Mouse (Mus musculus) intestine, embryonic 15.5 days (tissue): ENCODE measurements at regions not wholly inside any gene's neighbourhood (a gene's known extent, or its start where the extent isn't known, plus 50 kb on each side); places are given as distances from the start of the nearest gene placed in this dataset.

Experiments used
- ATAC-seq: fragments of 200-750 bp; cut with Nextera tagmentation; 2 replicates; pipeline ENCODE4 v1.8.0; 2017; ENCODE audit warnings: moderate TSS enrichment, moderate library complexity
- H3K27ac ChIP-seq: fragments of 300-500 bp; sonication (generic); 2 replicates; pipeline ENCODE4 v1.5.1; 2015; ENCODE audit warnings: mild to moderate bottlenecking, inconsistent platforms
- H3K27me3 ChIP-seq: fragments of 300-500 bp; sonication (generic); replicated peaks from 2 replicates; pipeline ENCODE4 v1.6.1; 2015; ENCODE audit warnings: inconsistent platforms
- H3K36me3 ChIP-seq: fragments of 300-500 bp; sonication (generic); 2 replicates; pipeline ENCODE4 v1.6.1; 2015; ENCODE audit warnings: inconsistent platforms
- H3K4me1 ChIP-seq: fragments of 300-500 bp; sonication (generic); replicated peaks from 2 replicates; pipeline ENCODE4 v1.6.1; 2015; ENCODE audit warnings: inconsistent platforms
- H3K4me2 ChIP-seq: fragments of 300-500 bp; sonication (generic); replicated peaks from 2 replicates; pipeline ENCODE4 v1.6.1; 2015; ENCODE audit warnings: mild to moderate bottlenecking, inconsistent platforms
- H3K4me3 ChIP-seq: fragments of 300-500 bp; sonication (generic); replicated peaks from 2 replicates; pipeline ENCODE4 v1.5.1; 2015; ENCODE audit warnings: inconsistent platforms
- H3K9ac ChIP-seq: fragments of 300-500 bp; sonication (generic); 2 replicates; pipeline ENCODE4 v1.6.1; 2015; ENCODE audit warnings: inconsistent platforms
- H3K9me3 ChIP-seq: fragments of 300-500 bp; sonication (generic); 2 replicates; pipeline ENCODE4 v1.6.1; 2016; ENCODE audit warnings: inconsistent platforms
- WGBS: fragments of 180-500 bp; shearing (Covaris S2); methylation state at CpG from one replicate; pipeline ENCODE4 v1.1.7; 2015; 5-methylcytosine and 5-hydroxymethylcytosine counted together

DNA sequence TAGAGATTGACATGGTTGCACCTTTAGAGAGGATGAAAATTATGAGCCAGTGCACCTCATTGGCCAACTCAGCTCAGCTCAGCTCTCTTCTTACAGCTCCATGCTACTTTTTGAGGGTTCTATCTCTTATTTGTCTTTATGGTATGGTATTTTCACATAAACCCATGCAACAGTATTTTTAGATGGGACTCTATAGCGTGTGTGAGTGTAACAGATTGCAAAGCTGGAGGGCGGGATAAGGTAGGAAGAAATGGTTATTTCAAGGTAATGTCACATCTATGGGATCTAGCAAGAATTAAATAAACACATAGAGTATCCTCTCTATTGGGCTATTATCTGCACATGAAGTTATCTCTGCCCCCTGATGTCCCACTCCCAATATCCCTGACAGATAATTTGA is 269.8 kb upstream of the 4930583I09Rik start:
- no peak overlapping the region for H3K4me3 ChIP-seq
- no peaks in the 10 kb centered on the region for H3K4me1 ChIP-seq
- 90% methylated on average over 2 of the region's 2 CpGs for WGBS
- H3K27ac ChIP-seq, result no peak overlapping the region
- no peaks in the 10 kb centered on the region for H3K27me3 ChIP-seq
- no peak overlapping the region for H3K4me2 ChIP-seq
- no peaks in the 10 kb centered on the region for H3K36me3 ChIP-seq
- no peak overlapping the region for H3K9ac ChIP-seq
- ATAC-seq, result no peak
- H3K9me3 ChIP-seq, result no peaks in the 10 kb centered on the region

DNA sequence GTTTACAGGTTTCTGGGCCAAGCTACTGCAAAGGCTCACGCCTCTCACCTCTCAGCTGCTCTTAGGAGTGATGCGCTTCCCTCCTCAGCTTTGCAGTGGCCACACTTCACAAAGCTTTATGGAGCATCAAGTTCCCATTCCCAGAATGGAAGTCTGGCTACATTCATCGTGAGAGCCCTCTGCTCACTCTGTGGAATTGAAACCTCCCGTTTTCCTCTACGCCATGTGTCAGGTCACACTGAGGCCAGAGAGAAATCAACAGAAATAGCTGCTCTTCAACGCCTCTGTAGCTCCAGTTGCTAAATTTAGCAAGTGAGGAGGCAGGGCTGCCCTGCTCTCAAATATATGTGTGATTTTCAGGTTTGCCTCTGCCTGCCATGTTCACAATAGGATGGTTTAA is 265.3 kb upstream of the 4930583I09Rik start:
- Histone ChIP-seq H3K4me3 (no peak overlapping the region), H3K9me3 (no peaks in the 10 kb centered on the region), H3K27ac (no peak overlapping the region), H3K4me2 (no peak overlapping the region), H3K4me1 (no peaks in the 10 kb centered on the region), H3K9ac (no peak overlapping the region), H3K27me3 (no peaks in the 10 kb centered on the region), H3K36me3 (no peaks in the 10 kb centered on the region)
- WGBS, result 61% methylated on average over 6 of the region's 6 CpGs
- ATAC-seq, result no peak

- no peak overlapping the region for H3K4me2 ChIP-seq
- no peaks in the 10 kb centered on the region for H3K9me3 ChIP-seq
- WGBS, result 74% methylated on average over 8 of the region's 8 CpGs
- no peak for ATAC-seq
- H3K4me1 ChIP-seq, result no peaks in the 10 kb centered on the region
- H3K27ac ChIP-seq, result no peak overlapping the region
- H3K4me3 ChIP-seq, result no peak overlapping the region
- no peak overlapping the region for H3K9ac ChIP-seq
- no peaks in the 10 kb centered on the region for H3K36me3 ChIP-seq
- H3K27me3 ChIP-seq, result no peaks in the 10 kb centered on the region
Measured at GRCm38 (mm10) chr17:65082249-65082648, 246.4 kb upstream of the 4930583I09Rik start.

- 84% methylated on average over 2 of the region's 2 CpGs for WGBS
- no peak for ATAC-seq
Measured at GRCm38 (mm10) chr17:65081779-65082086, 245.9 kb upstream of the 4930583I09Rik start.

GRCm38 (mm10) chr17:65081072-65081778 is 245.4 kb upstream of the 4930583I09Rik start:
- no peaks in the 10 kb centered on the region for H3K9me3 ChIP-seq
- H3K27me3 ChIP-seq, result no peaks in the 10 kb centered on the region
- no peak for ATAC-seq
- no peak overlapping the region for H3K4me2 ChIP-seq
- H3K4me1 ChIP-seq, result no peaks in the 10 kb centered on the region
- no peak overlapping the region for H3K4me3 ChIP-seq
- 67% methylated on average over 9 of the region's 9 CpGs for WGBS
- no peaks in the 10 kb centered on the region for H3K36me3 ChIP-seq
- no peak overlapping the region for H3K27ac ChIP-seq
- no peak overlapping the region for H3K9ac ChIP-seq

More at GRCm38 (mm10) chr17:65081779-65082086, 245.9 kb upstream of the 4930583I09Rik start:
- Histone ChIP-seq H3K27me3 (no peaks in the 10 kb centered on the region), H3K4me1 (no peaks in the 10 kb centered on the region), H3K9me3 (no peaks in the 10 kb centered on the region), H3K4me3 (no peak overlapping the region), H3K36me3 (no peaks in the 10 kb centered on the region), H3K4me2 (no peak overlapping the region), H3K9ac (no peak overlapping the region), H3K27ac (no peak overlapping the region)

DNA sequence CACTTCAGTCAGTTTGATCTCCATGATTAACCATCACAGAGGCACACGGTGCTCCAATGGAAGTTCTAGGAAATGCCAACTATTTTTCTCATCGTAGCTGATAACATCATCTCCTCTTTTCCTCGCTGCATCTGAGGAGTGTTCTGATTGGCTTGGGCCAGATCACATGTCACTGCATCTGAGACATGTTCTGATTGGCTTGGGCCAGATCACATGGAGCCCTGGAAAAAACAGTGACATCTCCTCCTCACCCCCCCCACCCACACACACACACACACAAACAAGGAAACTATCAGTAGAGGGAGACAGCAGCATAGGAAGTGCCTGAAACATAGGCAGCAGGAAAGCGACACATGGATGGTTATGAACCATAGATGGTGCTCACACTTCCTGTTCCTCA is 239.0 kb upstream of the 4930583I09Rik start:
- H3K9me3 ChIP-seq, result no peaks in the 10 kb centered on the region
- H3K4me1 ChIP-seq, result no peaks in the 10 kb centered on the region
- no peak for ATAC-seq
- no peak overlapping the region for H3K9ac ChIP-seq
- no peak overlapping the region for H3K4me2 ChIP-seq
- H3K27ac ChIP-seq, result no peak overlapping the region
- H3K36me3 ChIP-seq, result no peaks in the 10 kb centered on the region
- 93% methylated on average over 4 of the region's 4 CpGs for whole genome bisulfite sequencing
- no peaks in the 10 kb centered on the region for H3K27me3 ChIP-seq
- H3K4me3 ChIP-seq, result no peak overlapping the region

DNA sequence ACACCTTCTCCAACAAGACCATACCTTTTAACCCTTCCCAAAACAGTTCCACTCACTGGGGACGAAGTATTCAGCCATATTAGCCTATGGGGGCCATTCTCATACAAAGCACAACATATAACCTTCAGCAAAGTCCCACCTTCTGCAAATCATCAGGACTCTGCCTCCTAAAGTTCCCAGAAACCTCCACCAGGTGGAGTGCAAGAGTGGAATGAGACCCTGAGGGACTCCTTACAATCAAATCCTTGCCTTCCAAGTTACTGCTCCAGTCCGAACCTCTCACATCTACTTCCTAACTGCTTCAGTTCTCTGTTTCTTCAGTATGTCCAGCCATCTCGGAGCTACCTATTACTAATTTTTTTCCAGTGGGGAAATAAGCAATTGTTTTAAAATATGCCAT is 235.2 kb upstream of the 4930583I09Rik start:
- no peak overlapping the region for H3K4me3 ChIP-seq
- 40% methylated on average over 3 of the region's 3 CpGs for WGBS
- no peak overlapping the region for H3K27ac ChIP-seq
- H3K4me2 ChIP-seq, result no peak overlapping the region
- no peak for ATAC-seq
- no peaks in the 10 kb centered on the region for H3K36me3 ChIP-seq
- H3K27me3 ChIP-seq, result no peaks in the 10 kb centered on the region
- H3K9ac ChIP-seq, result no peak overlapping the region
- no peaks in the 10 kb centered on the region for H3K4me1 ChIP-seq
- no peaks in the 10 kb centered on the region for H3K9me3 ChIP-seq

DNA sequence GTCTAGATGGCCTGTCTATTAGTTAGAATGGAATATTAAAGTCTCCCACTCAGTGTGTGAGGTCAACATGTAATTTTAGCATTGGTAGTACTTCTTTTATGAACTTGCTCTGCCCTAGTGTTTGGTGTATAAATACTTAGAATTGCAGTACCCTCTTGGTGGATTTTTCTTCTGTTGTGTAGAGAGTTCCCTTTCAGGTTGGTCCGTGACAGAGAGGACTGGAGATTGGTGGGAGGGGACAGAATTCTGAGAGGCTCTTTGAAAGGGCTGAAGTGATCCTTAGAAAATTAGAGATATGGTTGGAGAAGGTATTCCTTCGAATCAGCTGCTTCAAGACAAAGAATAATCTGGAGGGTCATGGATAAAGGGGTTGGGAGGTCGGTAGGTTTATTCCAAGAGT is 230.3 kb upstream of the 4930583I09Rik start:
- H3K4me2 ChIP-seq, result no peak overlapping the region
- H3K27ac ChIP-seq, result no peak overlapping the region
- H3K9me3 ChIP-seq, result no peaks in the 10 kb centered on the region
- H3K27me3 ChIP-seq, result no peaks in the 10 kb centered on the region
- no peaks in the 10 kb centered on the region for H3K4me1 ChIP-seq
- H3K9ac ChIP-seq, result no peak overlapping the region
- no peak for ATAC-seq
- H3K4me3 ChIP-seq, result no peak overlapping the region
- WGBS, result 81% methylated on average over 3 of the region's 3 CpGs
- no peaks in the 10 kb centered on the region for H3K36me3 ChIP-seq

- Histone ChIP-seq H3K27me3 (no peaks in the 10 kb centered on the region), H3K4me1 (no peaks in the 10 kb centered on the region), H3K9ac (no peak overlapping the region), H3K27ac (no peak overlapping the region), H3K9me3 (no peaks in the 10 kb centered on the region), H3K36me3 (no peaks in the 10 kb centered on the region), H3K4me2 (no peak overlapping the region), H3K4me3 (no peak overlapping the region)
- 71% methylated on average over 4 of the region's 4 CpGs for WGBS
- ATAC-seq, result no peak
Measured at GRCm38 (mm10) chr17:65056059-65056458, 220.2 kb upstream of the 4930583I09Rik start.

- no peak overlapping the region for H3K4me2 ChIP-seq
- no peak overlapping the region for H3K27ac ChIP-seq
- H3K4me3 ChIP-seq, result no peak overlapping the region
- WGBS, result 74% methylated on average over 7 of the region's 7 CpGs
- H3K36me3 ChIP-seq, result no peaks in the 10 kb centered on the region
- no peaks in the 10 kb centered on the region for H3K27me3 ChIP-seq
- no peaks in the 10 kb centered on the region for H3K4me1 ChIP-seq
- no peaks in the 10 kb centered on the region for H3K9me3 ChIP-seq
- ATAC-seq, result no peak
- no peak overlapping the region for H3K9ac ChIP-seq
Measured at GRCm38 (mm10) chr17:65049860-65050482, 214.1 kb upstream of the 4930583I09Rik start.

DNA sequence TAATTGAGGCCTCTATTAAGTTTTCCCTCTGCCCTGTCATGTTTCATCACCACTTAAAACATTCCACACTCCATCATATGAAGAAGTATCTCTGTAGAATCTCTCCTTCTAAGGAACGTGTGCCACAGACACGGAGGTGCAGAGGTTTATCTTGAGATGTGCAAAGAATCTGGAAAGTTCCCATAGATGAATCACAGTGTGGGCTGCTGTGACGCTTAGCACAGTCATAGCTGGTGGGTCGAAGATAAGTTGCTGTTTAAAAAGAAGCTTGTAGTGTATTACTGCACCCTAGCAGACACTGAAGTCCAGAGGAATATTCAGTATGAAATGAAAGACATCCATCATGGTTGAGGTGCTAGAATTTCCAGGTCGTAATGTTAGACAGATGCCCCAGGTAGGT is 179.9 kb upstream of the 4930583I09Rik start:
- H3K36me3 ChIP-seq, result no peaks in the 10 kb centered on the region
- ATAC-seq, result no peak
- WGBS, result 76% methylated on average over 5 of the region's 5 CpGs

GRCm38 (mm10) chr17:65014682-65015081 is 178.8 kb upstream of the 4930583I09Rik start:
- no peaks in the 10 kb centered on the region for H3K36me3 ChIP-seq
- no peak for ATAC-seq
- no peaks in the 10 kb centered on the region for H3K27me3 ChIP-seq

More for the DNA sequence above, 179.9 kb upstream of the 4930583I09Rik start:
- Histone ChIP-seq H3K27ac (no peak overlapping the region), H3K4me3 (no peak overlapping the region), H3K27me3 (no peaks in the 10 kb centered on the region), H3K4me2 (no peak overlapping the region), H3K9ac (no peak overlapping the region), H3K4me1 (no peaks in the 10 kb centered on the region), H3K9me3 (no peaks in the 10 kb centered on the region)

DNA sequence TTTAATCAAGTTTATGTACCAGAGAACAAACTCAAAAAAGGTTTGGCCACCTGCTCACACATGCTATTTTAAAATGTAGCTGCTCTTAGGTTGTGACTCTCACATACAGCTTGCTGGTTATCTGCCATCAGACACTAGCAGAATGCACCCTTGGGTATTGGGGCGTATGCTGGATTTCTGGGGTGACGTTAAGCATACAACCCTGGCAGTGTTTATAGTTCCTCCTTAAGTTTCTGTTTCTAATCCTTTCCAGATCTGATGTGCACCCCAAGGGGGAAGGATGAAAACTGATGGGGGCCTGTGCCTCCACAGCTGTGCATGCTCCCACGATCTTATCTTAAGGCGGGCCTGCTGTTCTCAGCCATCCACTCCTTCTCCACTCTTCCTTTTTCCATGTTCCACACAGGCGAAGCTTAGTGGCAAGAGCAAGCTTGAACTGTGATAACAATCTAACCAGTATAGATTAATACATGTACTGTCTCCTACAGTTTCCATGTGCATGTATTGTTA is 164.8 kb upstream of the 4930583I09Rik start:
- Histone ChIP-seq H3K27me3 (no peaks in the 10 kb centered on the region), H3K36me3 (no peaks in the 10 kb centered on the region), H3K9me3 (no peaks in the 10 kb centered on the region), H3K9ac (no peak overlapping the region), H3K27ac (no peak overlapping the region), H3K4me2 (no peak overlapping the region), H3K4me3 (no peak overlapping the region), H3K4me1 (no peaks in the 10 kb centered on the region)
- no peak for ATAC-seq
- 62% methylated on average over 5 of the region's 5 CpGs for WGBS

More at GRCm38 (mm10) chr17:65014682-65015081, 178.8 kb upstream of the 4930583I09Rik start:
- no peak overlapping the region for H3K27ac ChIP-seq
- H3K4me1 ChIP-seq, result no peaks in the 10 kb centered on the region
- H3K9ac ChIP-seq, result no peak overlapping the region
- no peaks in the 10 kb centered on the region for H3K9me3 ChIP-seq
- H3K4me2 ChIP-seq, result no peak overlapping the region
- H3K4me3 ChIP-seq, result no peak overlapping the region
